Mouse (Mus musculus): ENCODE data around the gene Nadsyn1. TPM values are rescaled to one million over a fixed set of nuclear protein-coding genes. Genes with fewer than 3 reads are reported as not detected.

Nadsyn1 gene
- total and polyA plus RNA-seq, 2 experiments from 2014 or later: 7.8 to 8.4 TPM

DNA sequence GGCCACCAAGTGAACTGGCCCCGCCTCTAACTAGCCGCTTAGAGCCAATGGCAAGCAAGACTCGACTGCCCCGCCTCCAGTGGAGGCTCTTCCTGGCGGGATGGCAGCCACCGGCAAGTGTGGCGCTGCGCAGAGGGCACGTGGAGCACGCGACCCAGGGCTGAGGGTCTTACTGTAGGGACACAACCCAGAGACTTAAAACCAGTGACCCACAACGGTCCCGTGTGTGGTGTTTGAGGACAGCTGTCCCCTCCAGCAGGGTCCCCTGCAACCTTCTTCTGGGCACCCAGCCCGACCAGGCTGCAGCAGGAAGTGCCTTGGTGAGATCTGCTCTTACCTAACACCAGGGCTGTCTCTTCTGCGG, 65.6 kb downstream of the Nadsyn1 start:
- DNase-seq (ENCODE audit: low spot score) (peak; percentile 73), ATAC-seq (ENCODE audit: insufficient read depth, low read depth) (peak; percentile 85)
- Histone ChIP-seq H3K4me1 (ENCODE audit: control insufficient read depth, insufficient read depth) (no peaks in the 10 kb centered on the region; the same call in 1 of the 2 replicates), H3K9ac (replicated peaks; ENCODE audit: low read depth, low read length) (no peak overlapping the region), H3K36me3 (replicated peaks; ENCODE audit: control insufficient read depth, insufficient read depth, low read length) (no peaks in the 10 kb centered on the region), H3K4me3 (ENCODE audit: low read depth, low read length) (peak overlapping the region; percentile 28), H3K4me2 (ENCODE audit: low read depth, low read length) (peak overlapping the region; percentile 58), H3K27ac (ENCODE audit: low read depth) (no peak overlapping the region), H3K27me3 (ENCODE audit: control insufficient read depth, insufficient read depth, low read length) (peaks cover 14% of the 10 kb centered on the region), H3K9me3 (replicated peaks; ENCODE audit: control insufficient read depth, low read length) (no peaks in the 10 kb centered on the region)
- 1% methylated on average over 15 of the region's 15 CpGs for WGBS
- no peak for TF ChIP-seq EP300 (IDR thresholded peaks at IDR 0.05; ENCODE audit: low read depth)
- no peak for TF ChIP-seq CTCF (IDR thresholded peaks at IDR 0.05; ENCODE audit: low read depth)

DNA sequence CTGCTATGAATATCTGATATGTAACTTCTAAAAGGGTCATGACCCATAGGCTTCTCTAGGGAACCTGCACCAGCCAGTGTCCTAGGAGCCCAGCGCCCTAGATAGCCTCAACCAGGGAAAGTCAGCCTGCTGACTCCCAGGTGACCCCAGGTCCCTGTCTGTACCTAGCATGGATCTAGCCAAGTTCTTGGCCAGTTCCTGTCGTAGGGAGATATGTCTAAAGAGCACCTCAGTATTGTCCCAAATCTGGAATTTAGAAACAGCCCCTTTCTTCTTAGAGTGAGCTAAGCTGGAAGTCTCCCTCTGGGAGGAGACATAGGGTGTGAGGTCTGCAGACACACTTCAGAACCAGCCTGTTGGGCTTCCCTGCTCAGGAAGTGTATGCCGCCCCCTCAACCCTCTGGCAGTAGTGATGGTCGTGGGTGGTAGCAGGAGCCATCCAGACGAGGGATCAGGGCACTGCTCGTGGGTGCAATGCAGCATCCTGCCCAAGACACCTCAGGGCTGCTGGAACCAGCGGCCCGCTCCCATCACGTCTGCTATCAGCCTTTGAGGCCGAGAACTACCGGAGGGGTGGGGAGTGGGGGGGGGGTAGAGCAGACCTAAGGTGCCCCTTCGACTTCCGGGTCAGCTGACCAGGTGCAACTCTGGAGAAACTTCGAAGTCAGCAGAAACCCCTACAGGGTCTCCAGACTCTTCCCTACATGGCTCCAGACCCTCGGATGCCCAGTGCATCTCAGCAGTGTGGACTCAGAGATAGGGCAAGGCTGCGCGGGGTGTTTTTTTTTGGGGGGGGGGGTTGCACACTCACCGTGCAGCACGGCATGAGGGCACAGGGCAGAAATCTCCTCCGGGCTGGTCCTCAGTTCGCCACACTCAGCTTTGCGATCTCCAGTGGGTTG, 66.3 kb downstream of the Nadsyn1 start, which contains the start of gene Osbpl5:
Gene Osbpl5, minus strand, starts transcription at position 861 of the 902 bp plus-strand sequence.
- ATAC-seq (ENCODE audit: insufficient read depth, low read depth) (0 out of 2 replicates have a peak, but pooled peaks have one; percentile 6), DNase-seq (ENCODE audit: low spot score) (no peak)
- Histone ChIP-seq H3K27ac (ENCODE audit: low read depth) (no peak within 1 kb of the TSS), H3K4me2 (ENCODE audit: low read depth, low read length) (peak within 1 kb of the TSS; percentile 58), H3K4me3 (ENCODE audit: low read depth, low read length) (peak within 1 kb of the TSS; percentile 28), H3K36me3 (replicated peaks; ENCODE audit: control insufficient read depth, insufficient read depth, low read length) (no peaks in the 10 kb centered on the region), H3K27me3 (ENCODE audit: control insufficient read depth, insufficient read depth, low read length) (peaks cover 14% of the 10 kb centered on the region), H3K9ac (replicated peaks; ENCODE audit: low read depth, low read length) (no peak within 1 kb of the TSS), H3K9me3 (replicated peaks; ENCODE audit: control insufficient read depth, low read length) (no peaks in the 10 kb centered on the region), H3K4me1 (ENCODE audit: control insufficient read depth, insufficient read depth) (no peaks in the 10 kb centered on the region; the same call in 1 of the 2 replicates)
- 21% methylated on average over 22 of the region's 22 CpGs for WGBS
- TF ChIP-seq EP300 (IDR thresholded peaks at IDR 0.05; ENCODE audit: low read depth) (no peak), CTCF (IDR thresholded peaks at IDR 0.05; ENCODE audit: low read depth) (no peak)

DNA sequence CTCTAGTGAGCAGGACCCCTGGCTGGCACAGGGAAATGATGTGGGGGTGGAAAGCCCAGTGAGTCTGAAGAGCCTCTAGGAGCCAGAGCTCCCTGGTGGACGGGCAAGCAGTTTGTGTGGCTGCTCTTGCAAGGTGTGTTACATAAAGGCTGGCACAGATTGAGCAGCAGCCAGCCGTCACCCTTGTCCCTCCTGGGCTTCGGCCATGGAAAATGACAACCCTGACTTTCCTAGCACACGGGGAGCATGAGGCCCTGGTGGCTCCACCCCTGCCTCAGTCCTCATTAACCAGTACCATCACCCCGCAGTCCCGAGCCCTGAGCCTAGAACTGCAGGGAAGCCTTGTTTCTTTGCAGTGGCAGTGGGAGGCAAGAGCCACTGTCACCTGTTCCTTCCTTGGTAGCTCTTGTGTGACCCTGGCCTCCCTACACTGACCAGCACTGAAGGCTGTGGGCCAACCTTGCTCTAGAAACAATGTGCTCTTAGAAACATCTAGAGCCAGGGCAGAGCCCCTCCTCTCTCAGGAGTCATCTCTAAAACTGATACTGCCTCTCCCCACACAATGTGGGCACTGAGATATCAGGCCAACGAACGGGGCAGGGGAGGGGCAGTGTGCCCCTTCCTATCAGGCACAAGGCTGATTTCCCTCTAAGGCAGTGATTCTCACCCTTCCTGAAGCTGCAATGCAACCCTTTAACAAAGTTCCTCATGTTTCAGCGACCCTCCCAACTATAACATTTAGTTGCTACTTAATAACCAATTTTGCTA, 67.1 kb downstream of the Nadsyn1 start:
- ATAC-seq (ENCODE audit: insufficient read depth, low read depth): no peak
- no peaks in the 10 kb centered on the region; the same call in 1 of the 2 replicates for H3K4me1 ChIP-seq (ENCODE audit: control insufficient read depth, insufficient read depth)
- H3K4me2 ChIP-seq (ENCODE audit: low read depth, low read length): no peak overlapping the region
- 77% methylated on average over 9 of the region's 9 CpGs for WGBS
- H3K9ac ChIP-seq (replicated peaks; ENCODE audit: low read depth, low read length): no peak overlapping the region
- no peak overlapping the region for H3K27ac ChIP-seq (ENCODE audit: low read depth)
- H3K27me3 ChIP-seq (ENCODE audit: control insufficient read depth, insufficient read depth, low read length): peaks cover 14% of the 10 kb centered on the region
- H3K9me3 ChIP-seq (replicated peaks; ENCODE audit: control insufficient read depth, low read length): no peaks in the 10 kb centered on the region
- TF ChIP-seq EP300 (IDR thresholded peaks at IDR 0.05; ENCODE audit: low read depth): no peak
- TF ChIP-seq CTCF (IDR thresholded peaks at IDR 0.05; ENCODE audit: low read depth): no peak
- no peak for DNase-seq (ENCODE audit: low spot score)
- H3K4me3 ChIP-seq (ENCODE audit: low read depth, low read length): no peak overlapping the region
- H3K36me3 ChIP-seq (replicated peaks; ENCODE audit: control insufficient read depth, insufficient read depth, low read length): no peaks in the 10 kb centered on the region

GRCm38 (mm10) chr7:143753990-143754715, 68.5 kb downstream of the Nadsyn1 start:
- Histone ChIP-seq H3K4me2 (ENCODE audit: low read depth, low read length) (no peak overlapping the region), H3K27me3 (ENCODE audit: control insufficient read depth, insufficient read depth, low read length) (peaks cover 14% of the 10 kb centered on the region), H3K9ac (replicated peaks; ENCODE audit: low read depth, low read length) (no peak overlapping the region), H3K9me3 (replicated peaks; ENCODE audit: control insufficient read depth, low read length) (no peaks in the 10 kb centered on the region), H3K4me1 (ENCODE audit: control insufficient read depth, insufficient read depth) (no peaks in the 10 kb centered on the region; the same call in 1 of the 2 replicates), H3K36me3 (replicated peaks; ENCODE audit: control insufficient read depth, insufficient read depth, low read length) (no peaks in the 10 kb centered on the region), H3K4me3 (ENCODE audit: low read depth, low read length) (no peak overlapping the region), H3K27ac (ENCODE audit: low read depth) (no peak overlapping the region)
- ATAC-seq (ENCODE audit: insufficient read depth, low read depth) (peak; percentile 47; the same call in 1 of the 2 replicates), DNase-seq (ENCODE audit: low spot score) (peak; percentile 56)
- TF ChIP-seq CTCF (IDR thresholded peaks at IDR 0.05; ENCODE audit: low read depth): peak; percentile 88
- no peak for TF ChIP-seq EP300 (IDR thresholded peaks at IDR 0.05; ENCODE audit: low read depth)
- WGBS: 47% methylated on average over 5 of the region's 5 CpGs

- no peaks in the 10 kb centered on the region for H3K36me3 ChIP-seq (replicated peaks; ENCODE audit: control insufficient read depth, insufficient read depth, low read length)
- DNase-seq (ENCODE audit: low spot score): no peak
- H3K9me3 ChIP-seq (replicated peaks; ENCODE audit: control insufficient read depth, low read length): no peaks in the 10 kb centered on the region
- peaks cover 14% of the 10 kb centered on the region for H3K27me3 ChIP-seq (ENCODE audit: control insufficient read depth, insufficient read depth, low read length)
- no peak for ATAC-seq (ENCODE audit: insufficient read depth, low read depth)
- H3K4me3 ChIP-seq (ENCODE audit: low read depth, low read length): no peak overlapping the region
- 68% methylated on average over 3 of the region's 3 CpGs for WGBS
- TF ChIP-seq CTCF (IDR thresholded peaks at IDR 0.05; ENCODE audit: low read depth): no peak
- no peak for TF ChIP-seq EP300 (IDR thresholded peaks at IDR 0.05; ENCODE audit: low read depth)
- H3K4me1 ChIP-seq (ENCODE audit: control insufficient read depth, insufficient read depth): no peaks in the 10 kb centered on the region; the same call in 1 of the 2 replicates
- no peak overlapping the region for H3K27ac ChIP-seq (ENCODE audit: low read depth)
- no peak overlapping the region for H3K9ac ChIP-seq (replicated peaks; ENCODE audit: low read depth, low read length)
- H3K4me2 ChIP-seq (ENCODE audit: low read depth, low read length): no peak overlapping the region
These were observed 70.0 kb downstream of the Nadsyn1 start for GRCm38 (mm10) chr7:143752606-143753005.

Measured in heart, postnatal 0 days (tissue).